Mouse (Mus musculus): ENCODE measurements around the gene Armt1. TPM values are rescaled to one million over a fixed set of nuclear protein-coding genes. Genes with fewer than 3 reads are reported as not detected.

Gene Armt1
- polyA plus RNA-seq, 1 experiment from 2014 or later = 21.1 TPM

GRCm38 (mm10) chr10:4435416-4435815 lies 3.1 kb downstream of the Armt1 start:
- no peak overlapping the region for H3K4me3 ChIP-seq (ENCODE audit: low read depth, low read length)
- no peak overlapping the region for H3K27ac ChIP-seq (ENCODE audit: low read depth)
- H3K9me3 ChIP-seq (ENCODE audit: low read depth, low read length) = no peaks in the 10 kb centered on the region
- no peak overlapping the region for H3K4me2 ChIP-seq
- DNase-seq = no peak
- no peak overlapping the region for H3K9ac ChIP-seq
- H3K27me3 ChIP-seq (ENCODE audit: insufficient read depth, low read length) = no peaks in the 10 kb centered on the region
- H3K4me1 ChIP-seq (ENCODE audit: insufficient read depth) = no peaks in the 10 kb centered on the region
- peaks cover 31% of the 10 kb centered on the region for H3K36me3 ChIP-seq (ENCODE audit: insufficient read depth)
- TF ChIP-seq CTCF (IDR thresholded peaks at IDR 0.05; ENCODE audit: low read depth) = no peak
- 81% methylated on average over 3 of the region's 3 CpGs for WGBS
- no peak for ATAC-seq (ENCODE audit: insufficient read depth)

GRCm38 (mm10) chr10:4456409-4456808 lies 24.1 kb downstream of the Armt1 start:
- no peaks in the 10 kb centered on the region for H3K9me3 ChIP-seq (ENCODE audit: low read depth, low read length)
- no peak overlapping the region for H3K4me3 ChIP-seq (ENCODE audit: low read depth, low read length)
- H3K4me1 ChIP-seq (ENCODE audit: insufficient read depth) = no peaks in the 10 kb centered on the region
- H3K36me3 ChIP-seq (ENCODE audit: insufficient read depth) = peaks cover 27% of the 10 kb centered on the region
- no peak overlapping the region for H3K27ac ChIP-seq (ENCODE audit: low read depth)
- H3K9ac ChIP-seq = no peak overlapping the region
- ATAC-seq (ENCODE audit: insufficient read depth) = peak; percentile 28; the same call in 1 of the 2 replicates
- no peak for DNase-seq
- 68% methylated on average over 4 of the region's 4 CpGs for WGBS
- no peak for TF ChIP-seq CTCF (IDR thresholded peaks at IDR 0.05; ENCODE audit: low read depth)
- no peaks in the 10 kb centered on the region for H3K27me3 ChIP-seq (ENCODE audit: insufficient read depth, low read length)
- H3K4me2 ChIP-seq = no peak overlapping the region

GRCm38 (mm10) chr10:4460201-4460600 lies 27.9 kb downstream of the Armt1 start:
- H3K9ac ChIP-seq = no peak overlapping the region
- no peak overlapping the region for H3K4me3 ChIP-seq (ENCODE audit: low read depth, low read length)
- no peak; the same call in 1 of the 2 replicates for ATAC-seq (ENCODE audit: insufficient read depth)
- H3K4me1 ChIP-seq (ENCODE audit: insufficient read depth) = no peaks in the 10 kb centered on the region
- H3K36me3 ChIP-seq (ENCODE audit: insufficient read depth) = peaks cover 6% of the 10 kb centered on the region; the same call in 1 of the 2 replicates
- WGBS = 94% methylated on average over 2 of the region's 2 CpGs
- H3K4me2 ChIP-seq = no peak overlapping the region
- no peak for TF ChIP-seq CTCF (IDR thresholded peaks at IDR 0.05; ENCODE audit: low read depth)
- no peak for DNase-seq
- H3K9me3 ChIP-seq (ENCODE audit: low read depth, low read length) = no peaks in the 10 kb centered on the region
- no peak overlapping the region for H3K27ac ChIP-seq (ENCODE audit: low read depth)
- no peaks in the 10 kb centered on the region for H3K27me3 ChIP-seq (ENCODE audit: insufficient read depth, low read length)

- H3K27ac ChIP-seq (ENCODE audit: low read depth) = no peak overlapping the region
- no peak overlapping the region for H3K4me3 ChIP-seq (ENCODE audit: low read depth, low read length)
- WGBS = 57% methylated on average over 7 of the region's 7 CpGs
- no peak overlapping the region for H3K9ac ChIP-seq
- ATAC-seq (ENCODE audit: insufficient read depth) (no peak), DNase-seq (no peak)
- no peaks in the 10 kb centered on the region for H3K4me1 ChIP-seq (ENCODE audit: insufficient read depth)
- H3K27me3 ChIP-seq (ENCODE audit: insufficient read depth, low read length) = no peaks in the 10 kb centered on the region
- H3K36me3 ChIP-seq (ENCODE audit: insufficient read depth) = no peaks in the 10 kb centered on the region
- H3K4me2 ChIP-seq = no peak overlapping the region
- no peak for TF ChIP-seq CTCF (IDR thresholded peaks at IDR 0.05; ENCODE audit: low read depth)
- H3K9me3 ChIP-seq (ENCODE audit: low read depth, low read length) = no peaks in the 10 kb centered on the region
Measured at GRCm38 (mm10) chr10:4465799-4466198, 33.5 kb downstream of the Armt1 start.

DNA sequence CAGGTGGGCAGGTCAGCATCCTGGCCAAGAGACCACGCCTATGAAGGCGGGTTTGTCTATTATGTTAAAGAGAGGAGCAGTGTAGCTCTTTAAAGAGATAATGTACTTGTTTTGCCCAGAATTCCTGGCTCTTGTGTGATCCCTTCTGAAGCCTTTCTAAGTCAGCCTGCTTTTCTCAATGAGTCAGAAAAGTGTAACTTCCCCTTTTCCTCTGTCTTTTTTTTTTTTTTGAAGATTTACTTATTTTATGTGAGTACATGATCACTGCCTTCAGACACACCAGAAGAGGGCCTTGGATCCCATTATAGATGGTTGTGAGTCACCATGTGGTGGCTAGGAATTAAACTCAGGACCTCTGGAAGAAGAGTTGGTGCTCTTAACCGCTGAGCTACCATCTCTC lies 37.1 kb downstream of the Armt1 start:
- H3K4me2 ChIP-seq = no peak overlapping the region
- no peak overlapping the region for H3K4me3 ChIP-seq (ENCODE audit: low read depth, low read length)
- no peaks in the 10 kb centered on the region for H3K36me3 ChIP-seq (ENCODE audit: insufficient read depth)
- no peaks in the 10 kb centered on the region for H3K4me1 ChIP-seq (ENCODE audit: insufficient read depth)
- H3K27me3 ChIP-seq (ENCODE audit: insufficient read depth, low read length) = no peaks in the 10 kb centered on the region
- ATAC-seq (ENCODE audit: insufficient read depth) = no peak
- WGBS = 74% methylated on average over 3 of the region's 3 CpGs
- no peak for TF ChIP-seq CTCF (IDR thresholded peaks at IDR 0.05; ENCODE audit: low read depth)
- no peak overlapping the region for H3K27ac ChIP-seq (ENCODE audit: low read depth)
- H3K9ac ChIP-seq = no peak overlapping the region
- H3K9me3 ChIP-seq (ENCODE audit: low read depth, low read length) = no peaks in the 10 kb centered on the region
- no peak for DNase-seq

GRCm38 (mm10) chr10:4473591-4473993 lies 41.3 kb downstream of the Armt1 start:
- Histone ChIP-seq H3K4me2 (peak overlapping the region; percentile 32), H3K4me3 (ENCODE audit: low read depth, low read length) (no peak overlapping the region), H3K9me3 (ENCODE audit: low read depth, low read length) (no peaks in the 10 kb centered on the region), H3K9ac (no peak overlapping the region), H3K36me3 (ENCODE audit: insufficient read depth) (no peaks in the 10 kb centered on the region), H3K27ac (ENCODE audit: low read depth) (peak overlapping the region; percentile 58), H3K27me3 (ENCODE audit: insufficient read depth, low read length) (no peaks in the 10 kb centered on the region), H3K4me1 (ENCODE audit: insufficient read depth) (no peaks in the 10 kb centered on the region)
- DNase-seq (peak; percentile 83), ATAC-seq (ENCODE audit: insufficient read depth) (peak; percentile 98)
- TF ChIP-seq CTCF (IDR thresholded peaks at IDR 0.05; ENCODE audit: low read depth) = no peak
- whole genome bisulfite sequencing = 40% methylated on average over 11 of the region's 11 CpGs

DNA sequence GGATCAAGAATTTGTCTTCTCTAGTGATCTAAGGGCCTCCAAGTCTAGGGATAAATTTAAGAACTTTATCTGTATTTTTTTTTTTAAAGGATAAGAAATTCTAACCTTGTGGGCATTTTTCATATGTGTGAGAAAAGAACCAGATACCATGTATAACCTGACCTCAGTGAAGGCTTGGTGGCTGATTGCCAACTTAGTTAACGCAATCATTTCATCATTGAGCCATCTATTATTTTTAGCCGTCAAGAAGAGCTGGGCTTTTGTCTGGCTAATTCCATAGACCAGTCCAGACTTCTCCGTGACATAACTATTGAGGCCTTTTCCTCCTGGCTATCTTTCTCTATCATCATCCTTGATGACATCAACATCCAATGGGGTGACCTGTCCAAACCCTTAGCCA lies 43.2 kb downstream of the Armt1 start:
- Histone ChIP-seq H3K4me1 (ENCODE audit: insufficient read depth) (no peaks in the 10 kb centered on the region), H3K27me3 (ENCODE audit: insufficient read depth, low read length) (no peaks in the 10 kb centered on the region), H3K9ac (no peak overlapping the region), H3K4me2 (no peak overlapping the region), H3K36me3 (ENCODE audit: insufficient read depth) (no peaks in the 10 kb centered on the region), H3K27ac (ENCODE audit: low read depth) (no peak overlapping the region), H3K9me3 (ENCODE audit: low read depth, low read length) (no peaks in the 10 kb centered on the region), H3K4me3 (ENCODE audit: low read depth, low read length) (no peak overlapping the region)
- DNase-seq (no peak), ATAC-seq (ENCODE audit: insufficient read depth) (no peak)
- TF ChIP-seq CTCF (IDR thresholded peaks at IDR 0.05; ENCODE audit: low read depth) = no peak
- WGBS = 72% methylated on average over 3 of the region's 3 CpGs

- no peak overlapping the region for H3K27ac ChIP-seq (ENCODE audit: low read depth)
- TF ChIP-seq CTCF (IDR thresholded peaks at IDR 0.05; ENCODE audit: low read depth) = no peak
- WGBS = 75% methylated on average over 5 of the region's 5 CpGs
Measured at GRCm38 (mm10) chr10:4476604-4477003, 44.3 kb downstream of the Armt1 start.

More at GRCm38 (mm10) chr10:4476604-4477003, 44.3 kb downstream of the Armt1 start:
- H3K4me3 ChIP-seq (ENCODE audit: low read depth, low read length) = no peak overlapping the region
- no peak overlapping the region for H3K4me2 ChIP-seq
- DNase-seq = no peak
- 0 out of 2 replicates have a peak, but pooled peaks cover 5% of the 10 kb centered on the region for H3K4me1 ChIP-seq (ENCODE audit: insufficient read depth)
- ATAC-seq (ENCODE audit: insufficient read depth) = no peak
- H3K9ac ChIP-seq = no peak overlapping the region
- H3K27me3 ChIP-seq (ENCODE audit: insufficient read depth, low read length) = no peaks in the 10 kb centered on the region
- no peaks in the 10 kb centered on the region for H3K9me3 ChIP-seq (ENCODE audit: low read depth, low read length)
- no peaks in the 10 kb centered on the region for H3K36me3 ChIP-seq (ENCODE audit: insufficient read depth)

Measured in lung, embryonic 14.5 days (tissue).